Mouse (Mus musculus) cortical plate, adult 2 months (tissue): ENCODE measurements around the gene Stag3.

Source experiments
- CTCF ChIP-seq: fragments of 200-500 bp; IDR thresholded peaks from 2 replicates; pipeline ENCODE4 v1.5.1; 2011; ENCODE audit warnings: mild to moderate bottlenecking, control low read depth, low read length; ENCODE audit not compliant: insufficient read depth; ENCODE audit errors: extremely low read depth
- POLR2A ChIP-seq: fragments of 200-500 bp; IDR thresholded peaks from 2 replicates; pipeline ENCODE4 v1.6.1; 2011; ENCODE audit warnings: mild to moderate bottlenecking, low read length, control low read depth; ENCODE audit not compliant: insufficient read depth; ENCODE audit errors: extremely low read depth

DNA sequence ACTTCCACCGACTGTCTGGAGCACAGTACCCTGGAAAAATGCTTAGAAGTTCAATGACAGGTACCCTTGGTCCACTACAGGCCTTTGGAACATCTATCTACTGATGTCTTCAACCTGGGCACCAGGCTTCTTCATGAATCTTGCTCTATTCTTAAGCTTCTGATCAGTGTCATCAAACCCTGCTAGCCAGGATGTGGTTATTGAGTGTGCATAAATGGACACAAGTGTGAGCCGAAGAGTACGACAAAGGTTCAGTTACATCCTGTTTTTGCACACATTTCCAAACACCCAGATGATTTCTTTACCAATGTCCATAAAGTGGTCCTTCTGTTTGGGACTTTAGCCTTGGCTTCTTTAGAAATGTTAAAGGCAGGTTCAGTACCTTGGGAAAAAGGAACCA, 63.2 kb downstream of the Stag3 start:
- TF ChIP-seq POLR2A (no peak), CTCF (no peak)
